Mouse (Mus musculus): ENCODE data around the gene Aco2. TPM values are rescaled to one million over a fixed set of nuclear protein-coding genes. Genes with fewer than 3 reads are reported as not detected.

Gene Aco2
- polyA plus RNA-seq, 1 experiment from 2014 or later: 193 TPM

- Histone ChIP-seq H3K27me3 (peaks cover 18% of the 10 kb centered on the region; the same call in 1 of the 2 replicates), H3K36me3 (no peaks in the 10 kb centered on the region), H3K9me3 (replicated peaks) (no peaks in the 10 kb centered on the region), H3K9ac (peak overlapping the region; percentile 47), H3K4me3 (peak overlapping the region; percentile 24), H3K4me2 (replicated peaks) (peak overlapping the region; percentile 44), H3K27ac (no peak overlapping the region), H3K4me1 (peaks cover 16% of the 10 kb centered on the region)
- ATAC-seq (ENCODE audit: low FRiP score): peak; percentile 65
- 4% methylated on average over 33 of the region's 33 CpGs for WGBS
Measured at GRCm38 (mm10) chr15:81836124-81836821, 35.8 kb upstream of the Aco2 start.

- no peak for ATAC-seq (ENCODE audit: low FRiP score)
- no peak overlapping the region for H3K9ac ChIP-seq
Measured at GRCm38 (mm10) chr15:81836966-81837920, 34.9 kb upstream of the Aco2 start.

GRCm38 (mm10) chr15:81838554-81839235 lies 33.4 kb upstream of the Aco2 start:
- WGBS: 70% methylated on average over 14 of the region's 14 CpGs
- H3K36me3 ChIP-seq: no peaks in the 10 kb centered on the region
- no peaks in the 10 kb centered on the region for H3K9me3 ChIP-seq (replicated peaks)
- H3K27ac ChIP-seq: no peak overlapping the region
- H3K9ac ChIP-seq: no peak overlapping the region
- H3K4me3 ChIP-seq: no peak overlapping the region
- no peak overlapping the region for H3K4me2 ChIP-seq (replicated peaks)
- peaks cover 18% of the 10 kb centered on the region; the same call in 1 of the 2 replicates for H3K27me3 ChIP-seq
- ATAC-seq (ENCODE audit: low FRiP score): no peak
- H3K4me1 ChIP-seq: peaks cover 13% of the 10 kb centered on the region

More at GRCm38 (mm10) chr15:81836966-81837920, 34.9 kb upstream of the Aco2 start:
- Histone ChIP-seq H3K36me3 (no peaks in the 10 kb centered on the region), H3K9me3 (replicated peaks) (no peaks in the 10 kb centered on the region), H3K4me2 (replicated peaks) (no peak overlapping the region), H3K27ac (no peak overlapping the region), H3K4me1 (peaks cover 13% of the 10 kb centered on the region), H3K4me3 (no peak overlapping the region), H3K27me3 (peaks cover 18% of the 10 kb centered on the region; the same call in 1 of the 2 replicates)
- WGBS: 57% methylated on average over 7 of the region's 7 CpGs

- peaks cover 13% of the 10 kb centered on the region for H3K4me1 ChIP-seq
- no peak overlapping the region for H3K27ac ChIP-seq
- ATAC-seq (ENCODE audit: low FRiP score): no peak
- H3K4me2 ChIP-seq (replicated peaks): no peak overlapping the region
- whole genome bisulfite sequencing: 64% methylated on average over 5 of the region's 5 CpGs
- H3K27me3 ChIP-seq: peaks cover 18% of the 10 kb centered on the region; the same call in 1 of the 2 replicates
- H3K9ac ChIP-seq: no peak overlapping the region; the same call in 1 of the 2 replicates
- no peaks in the 10 kb centered on the region for H3K36me3 ChIP-seq
- H3K9me3 ChIP-seq (replicated peaks): no peaks in the 10 kb centered on the region
- H3K4me3 ChIP-seq: no peak overlapping the region
Measured at GRCm38 (mm10) chr15:81839634-81840033, 32.5 kb upstream of the Aco2 start.

GRCm38 (mm10) chr15:81840306-81840705 lies 31.8 kb upstream of the Aco2 start:
- no peak for ATAC-seq (ENCODE audit: low FRiP score)
- Histone ChIP-seq H3K36me3 (no peaks in the 10 kb centered on the region), H3K9ac (no peak overlapping the region), H3K4me3 (no peak overlapping the region), H3K27me3 (peaks cover 16% of the 10 kb centered on the region; the same call in 1 of the 2 replicates), H3K4me2 (replicated peaks) (no peak overlapping the region), H3K9me3 (replicated peaks) (no peaks in the 10 kb centered on the region), H3K4me1 (peaks cover 13% of the 10 kb centered on the region), H3K27ac (no peak overlapping the region)
- WGBS: 89% methylated on average over 7 of the region's 7 CpGs

- 84% methylated on average over 7 of the region's 7 CpGs for WGBS
- Histone ChIP-seq H3K36me3 (no peaks in the 10 kb centered on the region; the same call in 1 of the 2 replicates), H3K4me3 (no peak overlapping the region), H3K9me3 (replicated peaks) (no peaks in the 10 kb centered on the region), H3K9ac (no peak overlapping the region), H3K4me1 (0 out of 2 replicates have a peak, but pooled peaks cover 3% of the 10 kb centered on the region), H3K27ac (no peak overlapping the region), H3K27me3 (peaks cover 3% of the 10 kb centered on the region; the same call in 1 of the 2 replicates), H3K4me2 (replicated peaks) (no peak overlapping the region)
- no peak for ATAC-seq (ENCODE audit: low FRiP score)
Measured at GRCm38 (mm10) chr15:81842275-81842674, 29.8 kb upstream of the Aco2 start.

GRCm38 (mm10) chr15:81845033-81845625 lies 27.0 kb upstream of the Aco2 start:
- peaks cover 16% of the 10 kb centered on the region for H3K36me3 ChIP-seq
- WGBS: 67% methylated on average over 5 of the region's 5 CpGs
- no peak overlapping the region for H3K4me2 ChIP-seq (replicated peaks)
- no peaks in the 10 kb centered on the region for H3K27me3 ChIP-seq
- H3K27ac ChIP-seq: no peak overlapping the region
- H3K4me3 ChIP-seq: no peak overlapping the region
- no peak for ATAC-seq (ENCODE audit: low FRiP score)
- no peak overlapping the region for H3K9ac ChIP-seq
- no peaks in the 10 kb centered on the region for H3K9me3 ChIP-seq (replicated peaks)
- 0 out of 2 replicates have a peak, but pooled peaks cover 2% of the 10 kb centered on the region for H3K4me1 ChIP-seq

GRCm38 (mm10) chr15:81845724-81846123 lies 26.4 kb upstream of the Aco2 start:
- H3K27ac ChIP-seq: no peak overlapping the region
- ATAC-seq (ENCODE audit: low FRiP score): no peak
- 39% methylated on average over 4 of the region's 4 CpGs for WGBS
- no peaks in the 10 kb centered on the region for H3K9me3 ChIP-seq (replicated peaks)
- no peaks in the 10 kb centered on the region for H3K27me3 ChIP-seq
- no peak overlapping the region for H3K4me2 ChIP-seq (replicated peaks)
- H3K4me3 ChIP-seq: no peak overlapping the region
- peaks cover 22% of the 10 kb centered on the region for H3K36me3 ChIP-seq
- 0 out of 2 replicates have a peak, but pooled peaks cover 2% of the 10 kb centered on the region for H3K4me1 ChIP-seq
- no peak overlapping the region for H3K9ac ChIP-seq

- H3K9ac ChIP-seq: no peak overlapping the region
- 0 out of 2 replicates have a peak, but pooled peaks cover 2% of the 10 kb centered on the region for H3K4me1 ChIP-seq
- ATAC-seq (ENCODE audit: low FRiP score): no peak
- no peak overlapping the region for H3K27ac ChIP-seq
- H3K4me3 ChIP-seq: no peak overlapping the region
- H3K36me3 ChIP-seq: peaks cover 32% of the 10 kb centered on the region
- 87% methylated on average over 9 of the region's 9 CpGs for WGBS
- H3K27me3 ChIP-seq: no peaks in the 10 kb centered on the region
- no peaks in the 10 kb centered on the region for H3K9me3 ChIP-seq (replicated peaks)
- no peak overlapping the region for H3K4me2 ChIP-seq (replicated peaks)
Measured at GRCm38 (mm10) chr15:81846755-81847154, 25.4 kb upstream of the Aco2 start.

- no peak overlapping the region for H3K27ac ChIP-seq
- H3K4me3 ChIP-seq: no peak overlapping the region
- H3K4me1 ChIP-seq: 0 out of 2 replicates have a peak, but pooled peaks cover 2% of the 10 kb centered on the region
- H3K9ac ChIP-seq: no peak overlapping the region
- H3K27me3 ChIP-seq: no peaks in the 10 kb centered on the region
- peaks cover 36% of the 10 kb centered on the region for H3K36me3 ChIP-seq
- no peak overlapping the region for H3K4me2 ChIP-seq (replicated peaks)
- 86% methylated on average over 4 of the region's 4 CpGs for WGBS
- H3K9me3 ChIP-seq (replicated peaks): no peaks in the 10 kb centered on the region
- ATAC-seq (ENCODE audit: low FRiP score): no peak
Measured at GRCm38 (mm10) chr15:81847161-81847560, 24.9 kb upstream of the Aco2 start.

- Histone ChIP-seq H3K36me3 (peaks cover 41% of the 10 kb centered on the region), H3K9me3 (replicated peaks) (no peaks in the 10 kb centered on the region), H3K27ac (no peak overlapping the region), H3K4me2 (replicated peaks) (no peak overlapping the region), H3K9ac (no peak overlapping the region), H3K27me3 (no peaks in the 10 kb centered on the region), H3K4me1 (0 out of 2 replicates have a peak, but pooled peaks cover 2% of the 10 kb centered on the region), H3K4me3 (no peak overlapping the region)
- WGBS: 92% methylated on average over 5 of the region's 5 CpGs
- no peak for ATAC-seq (ENCODE audit: low FRiP score)
Measured at GRCm38 (mm10) chr15:81847861-81848260, 24.2 kb upstream of the Aco2 start.

Measured in hindbrain, embryonic 12.5 days (tissue).